Mouse (Mus musculus) erythroblast, embryonic 14.5 days (primary cell): ENCODE data around the gene Fn3krp. TPM values are rescaled to one million over a fixed set of nuclear protein-coding genes. Genes with fewer than 3 reads are reported as not detected.

Source experiments
- H3K27me3 ChIP-seq: 2 replicates; pipeline ENCODE4 v1.6.1; 2012; ENCODE audit warnings: inconsistent platforms; ENCODE audit not compliant: control insufficient read depth
- H3K36me3 ChIP-seq: 2 replicates; pipeline ENCODE4 v1.6.1; 2012; ENCODE audit warnings: mild to moderate bottlenecking, inconsistent platforms; ENCODE audit not compliant: control insufficient read depth
- H3K4me1 ChIP-seq: 2 replicates; pipeline ENCODE4 v1.6.1; 2012; ENCODE audit warnings: inconsistent platforms; ENCODE audit not compliant: control insufficient read depth
- H3K4me3 ChIP-seq: replicated peaks from 2 replicates; pipeline ENCODE3; 2012; ENCODE audit warnings: moderate library complexity, mild to moderate bottlenecking, inconsistent platforms
- H3K9me3 ChIP-seq: 2 replicates; pipeline ENCODE4 v1.6.1; 2012; ENCODE audit warnings: low read length, inconsistent platforms, mixed read lengths; ENCODE audit not compliant: control insufficient read depth
- GATA1 ChIP-seq: IDR thresholded peaks from 2 replicates; pipeline ENCODE4 v1.6.1; 2012; ENCODE audit warnings: low read length, inconsistent platforms, mixed read lengths
- TAL1 ChIP-seq: IDR thresholded peaks from 3 replicates; pipeline ENCODE4 v1.6.1; 2012; ENCODE audit warnings: low read length, inconsistent platforms, mixed read lengths
- polyA plus RNA-seq: library from polyadenylated mRNA; stranded (reverse); fragments of >175 nt; gene quantifications from 2 replicates; pipeline ENCODE4 v1.2.3, GENCODE M21; 2012

Fn3krp gene
- polyA plus RNA-seq, 1 experiment: 5.6 TPM

DNA sequence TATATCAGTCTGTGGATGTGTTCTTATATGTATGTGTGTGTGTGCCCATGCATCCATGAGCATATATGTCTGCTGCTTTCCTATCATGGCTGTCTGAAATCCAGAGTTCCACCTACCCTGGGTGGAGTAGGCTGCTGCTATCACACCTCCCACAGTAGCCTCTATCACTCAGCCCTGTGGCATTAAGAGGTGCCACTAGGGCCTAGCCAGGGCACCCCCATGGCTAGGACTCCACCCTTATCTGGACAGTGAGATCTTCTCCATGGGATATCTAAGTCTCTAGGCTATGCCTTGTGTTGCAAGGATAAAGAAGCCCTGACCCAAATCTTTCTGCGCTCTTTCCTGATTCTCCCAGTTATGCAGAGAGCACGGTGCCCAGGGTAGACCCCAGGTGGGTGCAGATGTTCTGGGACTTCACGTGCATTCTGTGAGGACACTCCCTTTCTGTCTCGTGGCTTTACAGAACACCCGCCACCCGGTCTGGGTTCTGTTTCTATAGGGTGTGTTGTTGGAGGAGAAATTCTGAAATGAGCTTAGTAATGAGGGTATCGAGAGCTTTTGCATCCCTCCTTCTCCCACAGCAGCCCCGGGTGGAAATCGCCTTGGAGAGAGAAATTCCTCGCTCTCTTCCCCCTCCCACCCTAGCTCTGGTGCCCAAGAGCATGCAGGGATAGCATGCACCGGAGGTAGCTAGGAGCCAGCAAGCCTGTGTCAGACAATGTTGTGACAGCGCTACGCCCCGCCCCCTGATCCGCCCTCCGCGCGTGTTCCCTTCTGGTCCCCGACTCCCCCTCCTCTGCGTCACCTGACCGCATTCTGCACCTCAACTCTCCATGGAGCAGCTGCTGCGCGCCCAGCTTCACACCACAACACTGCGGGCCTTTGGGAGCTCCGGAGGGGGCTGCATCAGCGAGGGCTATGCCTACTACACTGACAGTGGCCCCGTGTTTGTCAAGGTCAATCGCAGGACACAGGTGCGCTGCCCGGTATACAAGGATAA is 13.3 kb downstream of the Fn3krp start, which contains the start of gene Fn3k:
Gene Fn3k (plus strand): TSS at position 758 of the 1,000 bp plus-strand sequence.
- peaks cover 88% of the 10 kb centered on the region for H3K36me3 ChIP-seq
- no peaks in the 10 kb centered on the region for H3K27me3 ChIP-seq
- H3K4me1 ChIP-seq: peaks cover 90% of the 10 kb centered on the region
- peak within 1 kb of the TSS; percentile 83 for H3K4me3 ChIP-seq
- H3K9me3 ChIP-seq: no peaks in the 10 kb centered on the region
- TF ChIP-seq TAL1: peak; percentile 74
- peak; percentile 93 for TF ChIP-seq GATA1

DNA sequence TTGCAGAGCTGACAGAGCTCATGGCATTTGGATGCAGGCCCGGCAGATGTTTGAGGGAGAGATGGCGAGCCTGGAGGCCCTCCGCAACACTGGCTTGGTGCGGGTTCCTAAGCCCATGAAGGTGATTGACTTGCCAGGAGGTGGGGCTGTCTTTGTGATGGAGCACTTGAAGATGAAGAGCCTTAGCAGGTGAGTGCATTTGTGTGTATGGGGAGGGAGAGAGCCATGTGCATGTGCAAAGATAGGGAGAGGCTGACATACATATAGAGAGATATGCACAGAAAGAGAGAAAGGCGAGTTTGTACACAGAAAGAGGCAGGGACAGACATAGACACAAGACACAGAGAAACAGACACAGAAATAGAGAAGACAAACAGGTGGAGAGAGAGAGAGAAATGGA is 16.0 kb downstream of the Fn3krp start:
- peak overlapping the region; percentile 83 for H3K4me3 ChIP-seq
- peaks cover 88% of the 10 kb centered on the region for H3K36me3 ChIP-seq
- no peaks in the 10 kb centered on the region for H3K9me3 ChIP-seq
- H3K4me1 ChIP-seq: peaks cover 90% of the 10 kb centered on the region
- peaks cover 8% of the 10 kb centered on the region; the same call in 1 of the 2 replicates for H3K27me3 ChIP-seq
- TF ChIP-seq TAL1 (peak; percentile 51; the same call in 1 of the 3 replicates), GATA1 (no peak)

DNA sequence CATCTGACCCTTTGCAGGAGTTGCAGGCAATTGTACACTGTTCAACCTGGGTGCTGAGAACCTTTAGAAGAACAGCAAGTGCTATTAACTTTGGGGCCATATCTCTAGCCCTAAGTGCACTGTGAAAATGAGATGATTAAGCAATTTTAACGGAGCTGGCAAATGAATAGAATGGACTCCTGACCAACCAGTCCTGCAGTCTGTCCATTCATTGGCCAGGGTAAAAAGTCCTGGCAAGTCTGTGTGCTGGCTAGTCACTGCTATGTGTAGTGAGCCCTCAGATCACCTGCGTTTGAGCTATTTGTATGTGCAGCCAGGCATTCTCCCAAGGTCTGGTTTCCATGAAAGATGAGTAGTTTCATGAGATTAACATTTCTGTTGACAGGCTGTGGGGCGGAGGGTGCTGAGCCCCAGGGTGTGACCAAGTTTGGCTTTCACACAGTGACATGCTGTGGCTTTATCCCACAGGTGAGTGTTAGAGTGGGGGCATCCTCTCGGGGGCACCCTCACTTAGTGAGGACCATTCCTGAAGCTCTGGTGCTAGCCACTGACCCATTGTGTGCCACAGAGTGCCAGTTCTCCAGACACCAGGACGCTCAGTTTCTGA is 18.6 kb downstream of the Fn3krp start:
- no peaks in the 10 kb centered on the region for H3K9me3 ChIP-seq
- H3K27me3 ChIP-seq: peaks cover 26% of the 10 kb centered on the region
- TF ChIP-seq GATA1 (no peak), TAL1 (no peak)
- peaks cover 100% of the 10 kb centered on the region for H3K36me3 ChIP-seq
- H3K4me1 ChIP-seq: peaks cover 76% of the 10 kb centered on the region
- H3K4me3 ChIP-seq: peak overlapping the region; percentile 60

DNA sequence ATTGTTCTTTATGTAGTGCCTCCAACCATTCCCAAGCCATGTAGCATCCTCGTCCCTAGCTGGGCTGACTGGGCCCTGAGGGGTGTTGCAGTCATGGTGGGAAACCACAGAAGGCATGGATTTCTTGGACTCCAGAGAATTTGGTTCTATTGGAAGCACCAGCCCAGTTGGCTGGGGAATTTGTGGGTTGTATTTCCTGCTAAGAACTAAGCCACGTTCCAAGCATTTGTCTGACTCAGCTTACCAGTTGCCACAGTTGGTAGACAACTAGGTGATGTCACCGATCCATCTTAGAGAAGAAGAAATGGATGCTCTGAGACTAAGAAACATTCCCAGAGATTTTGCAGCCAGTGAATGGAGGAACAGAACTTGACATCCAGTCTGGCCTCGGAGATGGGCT is 20.5 kb downstream of the Fn3krp start:
- Histone ChIP-seq H3K9me3 (no peaks in the 10 kb centered on the region), H3K36me3 (peaks cover 100% of the 10 kb centered on the region), H3K4me3 (no peak overlapping the region), H3K27me3 (peaks cover 38% of the 10 kb centered on the region), H3K4me1 (peaks cover 67% of the 10 kb centered on the region)
- TF ChIP-seq GATA1 (no peak), TAL1 (no peak)

DNA sequence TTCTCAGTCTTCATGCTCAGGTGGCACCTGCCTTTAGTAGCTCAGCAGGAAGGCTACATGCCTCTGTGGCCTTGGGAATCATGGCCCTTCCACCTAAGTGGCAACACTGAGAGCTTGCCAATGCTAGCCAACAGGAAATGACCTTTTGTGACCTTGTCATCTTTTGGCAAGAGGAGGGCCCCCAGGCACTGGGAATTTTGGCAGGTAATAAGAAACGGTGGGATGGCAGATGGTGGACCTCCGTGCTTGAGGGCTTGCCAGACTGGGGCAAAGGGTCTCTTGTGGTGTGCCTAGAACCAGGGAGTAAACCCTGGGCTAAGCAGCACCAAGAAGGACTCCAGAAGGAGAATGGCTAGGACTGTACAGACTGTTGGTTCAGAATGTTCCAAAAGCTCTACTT is 20.9 kb downstream of the Fn3krp start:
- H3K4me1 ChIP-seq: peaks cover 62% of the 10 kb centered on the region
- H3K36me3 ChIP-seq: peaks cover 98% of the 10 kb centered on the region
- no peaks in the 10 kb centered on the region; the same call in 1 of the 2 replicates for H3K9me3 ChIP-seq
- peaks cover 40% of the 10 kb centered on the region for H3K27me3 ChIP-seq
- no peak for TF ChIP-seq TAL1
- no peak for TF ChIP-seq GATA1
- no peak overlapping the region for H3K4me3 ChIP-seq

DNA sequence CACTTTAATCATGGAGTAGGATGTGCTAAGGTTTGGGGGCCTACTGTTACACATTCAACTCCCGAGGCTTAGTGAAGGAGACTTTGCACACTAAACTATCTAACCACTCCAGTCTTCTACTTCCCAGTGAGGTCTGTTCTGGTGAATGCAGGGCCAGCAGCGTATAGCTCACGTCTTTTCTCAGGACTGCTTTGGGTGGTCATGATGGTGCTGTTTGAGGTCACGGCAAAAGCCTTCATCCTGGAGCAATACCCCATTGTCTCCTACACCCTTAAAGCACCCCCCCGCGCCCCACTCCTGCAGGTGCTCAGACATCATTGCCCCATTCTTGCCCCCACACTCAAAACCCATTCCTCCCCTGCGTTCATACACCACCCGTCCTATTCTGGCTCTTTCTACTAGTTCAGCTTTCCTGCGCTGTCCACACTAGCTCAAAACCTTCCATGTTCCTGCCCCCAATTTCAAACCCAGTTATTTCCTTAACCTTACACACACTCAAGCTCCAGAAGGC is 30.1 kb downstream of the Fn3krp start:
- Histone ChIP-seq H3K36me3 (peaks cover 95% of the 10 kb centered on the region), H3K27me3 (peaks cover 11% of the 10 kb centered on the region), H3K9me3 (peaks cover 2% of the 10 kb centered on the region; the same call in 1 of the 2 replicates), H3K4me1 (peaks cover 61% of the 10 kb centered on the region), H3K4me3 (peak overlapping the region; percentile 93)
- no peak for TF ChIP-seq TAL1
- no peak for TF ChIP-seq GATA1

DNA sequence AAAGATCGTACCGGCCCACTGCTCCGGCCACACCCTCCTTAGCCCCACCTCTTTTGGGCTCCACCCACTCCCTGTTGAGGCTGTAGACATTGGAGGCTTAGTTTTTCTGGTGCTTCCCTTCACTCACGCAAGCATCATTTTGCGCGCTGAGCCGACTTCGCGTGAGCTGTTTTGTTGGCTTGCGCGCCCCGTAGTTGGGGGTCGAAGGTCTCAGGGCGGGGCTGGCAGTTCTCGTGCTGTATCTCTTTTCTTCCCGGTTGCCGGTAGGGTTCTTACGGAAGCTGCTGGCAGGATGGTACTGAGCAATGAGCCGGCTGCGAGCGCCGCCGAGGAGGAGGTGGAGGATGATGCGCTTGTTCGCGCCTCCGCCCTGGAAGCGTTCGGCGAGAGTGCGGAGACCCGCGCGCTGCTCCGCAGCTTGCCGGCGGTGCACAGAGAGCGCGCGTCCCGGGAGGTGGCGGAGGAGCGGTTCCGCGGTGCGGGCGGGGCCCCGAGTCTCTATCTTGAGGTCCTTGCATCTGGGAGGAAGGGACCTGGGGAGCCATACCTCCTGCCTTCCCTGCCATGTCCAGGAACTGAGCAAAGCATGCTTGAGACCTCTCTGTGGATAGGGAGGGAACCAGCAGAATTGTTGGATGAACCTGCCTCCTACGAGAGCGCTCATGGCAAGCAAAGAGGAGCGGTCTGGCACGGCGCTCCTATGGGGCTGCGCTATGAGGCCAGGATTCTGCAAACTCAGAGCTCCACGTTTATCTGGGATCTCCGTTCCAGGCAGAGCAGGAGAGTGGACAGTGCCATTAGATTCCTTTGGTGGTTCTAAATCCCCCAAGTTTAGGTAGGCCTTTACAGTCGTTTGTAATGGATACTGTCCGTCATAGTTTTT is 30.8 kb downstream of the Fn3krp start, which contains the start of gene Tbcd:
Gene Tbcd (plus strand): TSS at position 197 of the 883 bp plus-strand sequence.
- peak; percentile 64 for TF ChIP-seq GATA1
- TF ChIP-seq TAL1: no peak
- H3K27me3 ChIP-seq: peaks cover 7% of the 10 kb centered on the region; the same call in 1 of the 2 replicates
- H3K36me3 ChIP-seq: peaks cover 96% of the 10 kb centered on the region
- peaks cover 62% of the 10 kb centered on the region for H3K4me1 ChIP-seq
- H3K9me3 ChIP-seq: peaks cover 2% of the 10 kb centered on the region; the same call in 1 of the 2 replicates
- H3K4me3 ChIP-seq: peak within 1 kb of the TSS; percentile 93

DNA sequence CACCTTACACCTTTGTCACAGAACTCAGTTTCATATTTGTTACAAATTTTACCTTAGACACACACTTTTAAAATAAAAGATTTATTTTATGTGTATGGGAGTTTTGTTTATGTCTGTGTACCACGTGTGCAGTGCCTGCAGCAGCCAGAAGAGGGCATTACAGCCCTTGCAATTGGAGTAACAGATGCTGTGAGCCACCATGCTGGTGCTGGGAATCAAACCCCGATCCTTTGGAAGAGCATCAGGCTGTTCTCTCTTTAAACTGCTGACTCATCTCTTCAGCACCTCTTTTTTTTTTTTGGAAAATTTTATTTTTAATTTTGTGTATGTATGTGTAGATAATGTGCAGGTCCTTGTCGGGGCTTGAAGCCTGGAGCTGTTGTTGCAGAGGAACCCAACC is 36.7 kb downstream of the Fn3krp start:
- TF ChIP-seq GATA1: no peak
- TF ChIP-seq TAL1: no peak
- H3K36me3 ChIP-seq: peaks cover 98% of the 10 kb centered on the region
- peaks cover 27% of the 10 kb centered on the region for H3K4me1 ChIP-seq
- H3K27me3 ChIP-seq: no peaks in the 10 kb centered on the region
- H3K9me3 ChIP-seq: peaks cover 8% of the 10 kb centered on the region
- no peak overlapping the region for H3K4me3 ChIP-seq
